Mouse (Mus musculus): ENCODE measurements around the gene Gcm1. TPM values are rescaled to one million over a fixed set of nuclear protein-coding genes. Genes with fewer than 3 reads are reported as not detected.

The Gcm1 gene
- polyA plus RNA-seq, 2 experiments: 0.03 to 0.11 TPM

GRCm38 (mm10) chr9:78045171-78045570, 6.6 kb upstream of the Gcm1 start:
- Histone ChIP-seq H3K4me2 (replicated peaks; ENCODE audit: low read depth, low read length, severe bottlenecking) (no peak overlapping the region), H3K4me1 (ENCODE audit: control insufficient read depth, insufficient read depth, low read length) (peaks cover 3% of the 10 kb centered on the region; the same call in 1 of the 2 replicates), H3K9me3 (ENCODE audit: control insufficient read depth, low read length) (no peaks in the 10 kb centered on the region), H3K9ac (ENCODE audit: low read depth, low read length, severe bottlenecking) (no peak overlapping the region), H3K27ac (replicated peaks; ENCODE audit: low read depth, low read length) (peak overlapping the region; percentile 26; the same call in 1 of the 2 replicates), H3K27me3 (ENCODE audit: control insufficient read depth, insufficient read depth, low read length) (no peaks in the 10 kb centered on the region), H3K4me3 (replicated peaks; ENCODE audit: low read length) (no peak overlapping the region), H3K36me3 (ENCODE audit: control insufficient read depth, insufficient read depth, low read length) (no peaks in the 10 kb centered on the region)
- no peak for TF ChIP-seq POLR2A (IDR thresholded peaks at IDR 0.05; ENCODE audit: borderline replicate concordance, extremely low read depth, insufficient read depth, insufficient read length)
- ATAC-seq (ENCODE audit: low FRiP score, low read depth) (0 out of 2 replicates have a peak, but pooled peaks have one; percentile 60), DNase-seq (ENCODE audit: low spot score) (peak; percentile 23)
- 60% methylated on average over 6 of the region's 6 CpGs for WGBS

DNA sequence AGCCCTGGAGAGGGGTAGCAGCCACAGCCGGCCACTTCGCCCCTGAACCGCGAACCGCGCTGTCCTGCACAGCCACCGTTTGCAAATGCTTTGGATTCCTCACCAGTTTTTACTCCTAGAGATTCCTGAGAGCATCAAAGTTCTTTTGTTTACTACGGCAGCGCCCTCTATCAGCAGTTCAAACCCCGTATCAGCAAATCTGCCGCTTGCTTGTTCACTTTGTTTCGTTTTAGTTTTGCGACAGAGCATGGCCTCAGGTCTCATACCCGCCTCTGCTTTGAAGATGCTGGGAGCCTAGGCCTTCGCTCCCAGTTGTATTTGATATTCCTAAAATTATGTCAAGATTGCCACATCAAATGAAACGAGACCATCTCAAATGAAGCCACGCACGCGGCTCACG, 5.0 kb upstream of the Gcm1 start:
- H3K4me3 ChIP-seq (replicated peaks; ENCODE audit: low read length): no peak overlapping the region
- TF ChIP-seq POLR2A (IDR thresholded peaks at IDR 0.05; ENCODE audit: borderline replicate concordance, extremely low read depth, insufficient read depth, insufficient read length): no peak
- H3K9ac ChIP-seq (ENCODE audit: low read depth, low read length, severe bottlenecking): no peak overlapping the region
- no peaks in the 10 kb centered on the region for H3K27me3 ChIP-seq (ENCODE audit: control insufficient read depth, insufficient read depth, low read length)
- DNase-seq (ENCODE audit: low spot score): no peak
- ATAC-seq (ENCODE audit: low FRiP score, low read depth): no peak
- H3K36me3 ChIP-seq (ENCODE audit: control insufficient read depth, insufficient read depth, low read length): no peaks in the 10 kb centered on the region
- 64% methylated on average over 20 of the region's 20 CpGs for WGBS
- peaks cover 3% of the 10 kb centered on the region; the same call in 1 of the 2 replicates for H3K4me1 ChIP-seq (ENCODE audit: control insufficient read depth, insufficient read depth, low read length)
- no peak overlapping the region for H3K27ac ChIP-seq (replicated peaks; ENCODE audit: low read depth, low read length)
- H3K4me2 ChIP-seq (replicated peaks; ENCODE audit: low read depth, low read length, severe bottlenecking): no peak overlapping the region
- H3K9me3 ChIP-seq (ENCODE audit: control insufficient read depth, low read length): no peaks in the 10 kb centered on the region

DNA sequence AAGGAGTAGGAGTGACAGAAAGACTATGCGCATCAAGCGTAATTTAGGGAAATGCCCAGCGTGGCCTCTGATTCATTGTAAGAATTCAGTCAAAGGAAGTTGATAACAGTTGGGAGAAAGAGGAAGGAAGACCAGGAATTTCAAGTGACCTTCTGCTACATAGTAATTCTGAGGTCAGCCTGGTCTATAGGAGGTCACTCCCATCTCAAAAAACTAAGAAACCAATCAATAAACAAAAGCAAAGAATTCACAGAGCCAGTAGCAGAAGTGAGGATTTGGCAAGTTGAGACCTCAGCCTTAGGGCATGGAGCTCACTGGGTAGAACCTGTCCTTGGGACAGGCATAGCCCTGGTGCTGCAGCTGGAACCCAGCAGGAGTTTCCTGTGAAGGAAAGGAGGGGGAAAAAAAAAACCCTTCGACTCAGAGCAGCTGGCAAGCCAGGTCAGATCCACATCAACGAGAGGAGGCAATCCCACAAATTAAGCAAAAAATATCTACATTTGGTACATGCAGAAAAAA, 1.2 kb upstream of the Gcm1 start:
- H3K9me3 ChIP-seq (ENCODE audit: control insufficient read depth, low read length): no peaks in the 10 kb centered on the region
- DNase-seq (ENCODE audit: low spot score) (no peak), ATAC-seq (ENCODE audit: low FRiP score, low read depth) (no peak)
- WGBS: 40% methylated on average over 5 of the region's 5 CpGs
- no peak overlapping the region for H3K4me2 ChIP-seq (replicated peaks; ENCODE audit: low read depth, low read length, severe bottlenecking)
- no peak overlapping the region for H3K9ac ChIP-seq (ENCODE audit: low read depth, low read length, severe bottlenecking)
- H3K36me3 ChIP-seq (ENCODE audit: control insufficient read depth, insufficient read depth, low read length): no peaks in the 10 kb centered on the region
- TF ChIP-seq POLR2A (IDR thresholded peaks at IDR 0.05; ENCODE audit: borderline replicate concordance, extremely low read depth, insufficient read depth, insufficient read length): no peak
- H3K27ac ChIP-seq (replicated peaks; ENCODE audit: low read depth, low read length): no peak overlapping the region
- no peaks in the 10 kb centered on the region for H3K4me1 ChIP-seq (ENCODE audit: control insufficient read depth, insufficient read depth, low read length)
- H3K4me3 ChIP-seq (replicated peaks; ENCODE audit: low read length): no peak overlapping the region
- no peaks in the 10 kb centered on the region for H3K27me3 ChIP-seq (ENCODE audit: control insufficient read depth, insufficient read depth, low read length)

GRCm38 (mm10) chr9:78053821-78054220, 2.1 kb downstream of the Gcm1 start:
- Histone ChIP-seq H3K4me3 (replicated peaks; ENCODE audit: low read length) (no peak overlapping the region), H3K9me3 (ENCODE audit: control insufficient read depth, low read length) (no peaks in the 10 kb centered on the region), H3K9ac (ENCODE audit: low read depth, low read length, severe bottlenecking) (no peak overlapping the region), H3K27me3 (ENCODE audit: control insufficient read depth, insufficient read depth, low read length) (no peaks in the 10 kb centered on the region), H3K36me3 (ENCODE audit: control insufficient read depth, insufficient read depth, low read length) (no peaks in the 10 kb centered on the region), H3K4me2 (replicated peaks; ENCODE audit: low read depth, low read length, severe bottlenecking) (no peak overlapping the region), H3K4me1 (ENCODE audit: control insufficient read depth, insufficient read depth, low read length) (no peaks in the 10 kb centered on the region), H3K27ac (replicated peaks; ENCODE audit: low read depth, low read length) (no peak overlapping the region)
- 67% methylated on average over 8 of the region's 8 CpGs for WGBS
- no peak for TF ChIP-seq POLR2A (IDR thresholded peaks at IDR 0.05; ENCODE audit: borderline replicate concordance, extremely low read depth, insufficient read depth, insufficient read length)
- DNase-seq (ENCODE audit: low spot score) (no peak), ATAC-seq (ENCODE audit: low FRiP score, low read depth) (no peak)

GRCm38 (mm10) chr9:78054298-78054697, 2.6 kb downstream of the Gcm1 start:
- ATAC-seq (ENCODE audit: low FRiP score, low read depth): no peak
- Histone ChIP-seq H3K9me3 (ENCODE audit: control insufficient read depth, low read length) (no peaks in the 10 kb centered on the region), H3K27ac (replicated peaks; ENCODE audit: low read depth, low read length) (no peak overlapping the region), H3K9ac (ENCODE audit: low read depth, low read length, severe bottlenecking) (no peak overlapping the region), H3K27me3 (ENCODE audit: control insufficient read depth, insufficient read depth, low read length) (no peaks in the 10 kb centered on the region), H3K36me3 (ENCODE audit: control insufficient read depth, insufficient read depth, low read length) (no peaks in the 10 kb centered on the region), H3K4me1 (ENCODE audit: control insufficient read depth, insufficient read depth, low read length) (no peaks in the 10 kb centered on the region), H3K4me3 (replicated peaks; ENCODE audit: low read length) (no peak overlapping the region), H3K4me2 (replicated peaks; ENCODE audit: low read depth, low read length, severe bottlenecking) (no peak overlapping the region)
- TF ChIP-seq POLR2A (IDR thresholded peaks at IDR 0.05; ENCODE audit: borderline replicate concordance, extremely low read depth, insufficient read depth, insufficient read length): no peak
- 90% methylated on average over 3 of the region's 3 CpGs for WGBS
- no peak for DNase-seq (ENCODE audit: low spot score)

Measured in limb, embryonic 14.5 days (tissue).